Mouse (Mus musculus) cerebellum, adult 2 months (tissue): ENCODE results near the gene Hmcn2.

Source experiments
- CTCF ChIP-seq: fragments of 200-500 bp; IDR thresholded peaks from 2 replicates; pipeline ENCODE4 v1.5.1; 2011; ENCODE audit warnings: low read depth, mild to moderate bottlenecking, control low read depth, low read length, moderate library complexity, borderline replicate concordance; ENCODE audit not compliant: insufficient read depth
- POLR2A ChIP-seq: fragments of 200-500 bp; IDR thresholded peaks from 2 replicates; pipeline ENCODE4 v1.6.1; 2011; ENCODE audit warnings: low read length, control low read depth, borderline replicate concordance; ENCODE audit not compliant: insufficient read depth

DNA sequence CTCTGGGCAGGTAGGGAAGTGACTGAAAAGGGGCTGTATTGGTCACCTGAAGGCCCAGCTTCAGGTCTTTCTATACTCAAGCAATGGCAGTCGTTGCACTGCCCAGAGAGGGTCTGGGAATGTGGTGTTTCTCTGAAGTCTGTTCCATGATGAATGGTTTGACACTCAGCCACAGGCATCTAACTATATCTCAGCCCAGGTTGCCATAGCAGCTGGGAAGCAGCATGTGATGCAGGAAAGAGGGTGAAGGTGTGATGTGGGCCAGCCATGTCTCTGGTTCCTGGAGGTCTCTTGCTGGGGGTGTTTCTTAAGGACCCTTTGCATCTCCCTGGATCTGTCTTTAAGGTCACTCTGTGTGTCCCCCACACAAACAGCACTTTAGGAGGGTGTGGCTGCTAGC, 181.9 kb downstream of the Hmcn2 start:
- no peak for TF ChIP-seq POLR2A
- TF ChIP-seq CTCF, result no peak
